26 mouse cellular contexts compared by ENCODE assay signal in the genomic region with DNA sequence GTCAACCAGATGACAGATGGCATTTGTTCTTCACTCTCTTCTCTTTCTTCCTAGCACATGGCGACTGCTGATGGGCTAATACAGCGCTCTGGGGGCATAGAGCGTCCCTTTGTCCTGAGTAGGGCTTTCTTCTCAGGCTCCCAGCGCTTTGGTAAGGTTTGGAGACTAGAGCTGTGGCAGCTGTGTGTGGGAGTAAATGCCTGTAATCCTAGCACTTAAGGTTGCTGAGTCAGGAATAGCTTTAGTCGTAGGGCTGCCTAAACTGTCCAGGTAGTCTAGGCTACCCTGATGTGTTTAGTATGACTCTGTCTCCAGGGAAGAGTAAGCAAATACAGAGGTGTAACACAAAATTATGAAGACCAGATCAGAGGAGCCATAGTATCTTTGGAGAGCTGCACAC.
"Had no signal": no experiment of that assay in that cellular context is flagged by ENCODE, and none has a peak within 500 bp of the region (broad histone marks: within the 10 kb centered on the region; RNA-seq: fewer than 3 reads in every experiment).

No protein-coding gene starts in this region.

- H3K4me3 ChIP-seq: heart, adult 2 months; heart, embryonic 13.5 days; heart, embryonic 15.5 days; hindbrain, embryonic 13.5 days; hindbrain, embryonic 15.5 days; kidney, embryonic 15.5 days; limb, embryonic 13.5 days; limb, embryonic 15.5 days; liver, embryonic 12.5 days had no signal

- H3K9me3 ChIP-seq: heart, embryonic 13.5 days; heart, embryonic 15.5 days; hindbrain, embryonic 13.5 days; hindbrain, embryonic 15.5 days; kidney, embryonic 15.5 days; limb, embryonic 13.5 days; limb, embryonic 15.5 days; liver, embryonic 12.5 days had no signal

- H3K4me1 ChIP-seq: heart, embryonic 13.5 days; heart, embryonic 15.5 days; hindbrain, embryonic 13.5 days; hindbrain, embryonic 15.5 days; kidney, embryonic 15.5 days; limb, embryonic 13.5 days; limb, embryonic 15.5 days; liver, embryonic 12.5 days had no signal

- H3K9ac ChIP-seq: forebrain, postnatal 0 days; heart, embryonic 13.5 days; heart, embryonic 15.5 days; hindbrain, embryonic 13.5 days; hindbrain, embryonic 15.5 days; kidney, embryonic 15.5 days; limb, embryonic 13.5 days; limb, embryonic 15.5 days; liver, embryonic 12.5 days had no signal

- H3K4me2 ChIP-seq: heart, embryonic 11.5 days; heart, embryonic 13.5 days; heart, embryonic 15.5 days; hindbrain, embryonic 13.5 days; hindbrain, embryonic 15.5 days; kidney, embryonic 15.5 days; limb, embryonic 13.5 days; limb, embryonic 15.5 days; liver, embryonic 12.5 days had no signal

- H3K27ac ChIP-seq: heart, adult 2 months; heart, embryonic 13.5 days; heart, embryonic 15.5 days; hindbrain, embryonic 13.5 days; hindbrain, embryonic 15.5 days; hindbrain, postnatal 0 days; kidney, embryonic 15.5 days; kidney, postnatal 0 days; limb, embryonic 13.5 days; limb, embryonic 15.5 days; liver, embryonic 12.5 days had no signal

- H3K27me3 ChIP-seq: heart, embryonic 13.5 days; heart, embryonic 15.5 days; hindbrain, embryonic 13.5 days; hindbrain, embryonic 15.5 days; kidney, embryonic 15.5 days; limb, embryonic 13.5 days; limb, embryonic 15.5 days; liver, embryonic 12.5 days had no signal

- ATAC-seq: forebrain, postnatal 0 days; hindbrain, postnatal 0 days; intestine, embryonic 16.5 days; liver, embryonic 12.5 days had no signal

- DNase-seq: forebrain, postnatal 0 days; gastrocnemius, postnatal 14 days; gastrocnemius, postnatal 36 days; heart, adult 11 months; heart, adult 2 months; heart, postnatal 14 days; heart, postnatal 36 days; kidney, adult 11 months; kidney, adult 2 months; kidney, adult 9 months; kidney, postnatal 14 days; kidney, postnatal 36 days; layer of hippocampus, postnatal 36 days; left cerebral cortex, postnatal 4 days had no signal
